Mouse (Mus musculus): ENCODE measurements around the gene Pkdrej.

GRCm38 (mm10) chr15:85783146-85783545 is 38.4 kb downstream of the Pkdrej start:
- TF ChIP-seq POU5F1 (IDR thresholded peaks at IDR 0.05; ENCODE audit: borderline replicate concordance, low read length) (no peak), CTCF (conservative IDR thresholded peaks at IDR 0.05; ENCODE audit: low read length) (peak; percentile 69), NANOG (IDR thresholded peaks at IDR 0.05; ENCODE audit: borderline replicate concordance, low read length) (no peak)
